Mouse (Mus musculus) liver, embryonic 13.5 days (tissue): ENCODE measurements around the gene Eln. TPM values are rescaled to one million over a fixed set of nuclear protein-coding genes. Genes with fewer than 3 reads are reported as not detected.

Source experiments
- ATAC-seq: fragments of 200-750 bp; cut with Nextera tagmentation; 2 replicates; pipeline ENCODE4 v1.8.0; 2017; ENCODE audit warnings: low read depth, mild to moderate bottlenecking, moderate number of reproducible peaks, moderate library complexity
- DNase-seq: peaks from one replicate; pipeline ENCODE4 v3.0.0; 2022
- H3K27ac ChIP-seq: fragments of 300-500 bp; sonication (generic); 2 replicates; pipeline ENCODE4 v1.5.1; 2015; ENCODE audit warnings: moderate library complexity, mild to moderate bottlenecking, inconsistent platforms
- H3K27me3 ChIP-seq: fragments of 300-500 bp; sonication (generic); 2 replicates; pipeline ENCODE4 v1.6.1; 2015; ENCODE audit warnings: mild to moderate bottlenecking, inconsistent platforms
- H3K36me3 ChIP-seq: fragments of 300-500 bp; sonication (generic); 2 replicates; pipeline ENCODE4 v1.6.1; 2015; ENCODE audit warnings: mild to moderate bottlenecking, inconsistent platforms
- H3K4me1 ChIP-seq: fragments of 300-500 bp; sonication (generic); replicated peaks from 2 replicates; pipeline ENCODE4 v1.6.1; 2015; ENCODE audit warnings: inconsistent platforms
- H3K4me2 ChIP-seq: fragments of 300-500 bp; sonication (generic); 2 replicates; pipeline ENCODE4 v1.6.1; 2015; ENCODE audit warnings: inconsistent platforms, mild to moderate bottlenecking, moderate library complexity
- H3K4me3 ChIP-seq: fragments of 300-500 bp; sonication (generic); replicated peaks from 2 replicates; pipeline ENCODE4 v1.5.1; 2015; ENCODE audit warnings: mild to moderate bottlenecking, inconsistent platforms
- H3K9ac ChIP-seq: fragments of 300-500 bp; sonication (generic); 2 replicates; pipeline ENCODE4 v1.6.1; 2015; ENCODE audit warnings: mild to moderate bottlenecking, inconsistent platforms
- H3K9me3 ChIP-seq: fragments of 300-500 bp; sonication (generic); replicated peaks from 2 replicates; pipeline ENCODE4 v1.6.1; 2016; ENCODE audit warnings: inconsistent platforms
- WGBS: fragments of 180-500 bp; shearing (Covaris S2); methylation state at CpG from one replicate; pipeline ENCODE4 v1.1.7; 2015; ENCODE audit not compliant: insufficient replicate concordance; 5-methylcytosine and 5-hydroxymethylcytosine counted together
- polyA plus RNA-seq: library from polyadenylated mRNA; unstranded; fragments of >200 nt; fragmentation: Nextera tagmentation; extraction: Ambion mirVana; gene quantifications from 2 replicates; pipeline ENCODE4 v1.2.1, GENCODE M21; 2015

Gene Eln
- polyA plus RNA-seq, 1 experiment from 2014 or later, result 3.5 TPM

DNA sequence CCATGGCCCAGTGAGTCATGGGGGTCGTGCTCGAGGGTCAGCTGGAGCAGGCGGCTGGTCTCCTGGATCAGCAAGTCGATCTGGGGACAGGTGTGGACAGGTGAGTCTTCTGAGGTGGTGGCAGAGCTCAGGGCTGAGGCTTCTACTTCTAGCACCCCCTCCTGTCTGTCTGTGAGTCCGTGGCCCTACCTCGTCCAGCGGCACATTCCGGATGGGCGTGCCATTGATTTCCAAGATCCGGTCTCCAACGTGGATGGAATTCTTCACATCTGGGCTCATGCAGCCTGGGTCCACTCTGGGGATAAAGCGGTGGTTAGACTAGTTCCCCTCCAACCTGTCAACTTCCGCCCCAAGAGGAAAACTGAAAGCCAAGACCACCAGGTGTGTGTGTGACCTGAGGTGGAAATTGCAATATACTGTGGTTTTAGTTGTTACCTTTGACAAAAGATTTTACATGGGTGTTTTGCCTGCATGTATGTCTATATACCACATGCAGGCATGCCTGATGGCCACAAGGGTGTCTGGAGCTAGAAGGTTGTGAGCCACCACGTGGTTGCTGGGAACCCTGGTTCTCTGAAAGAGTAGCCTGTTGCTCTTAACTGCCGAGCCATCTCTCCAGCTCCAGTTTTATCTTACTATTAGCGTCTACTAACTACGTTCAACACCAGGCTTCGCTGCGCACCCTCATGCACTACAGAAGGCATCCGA, 78.0 kb downstream of the Eln start:
- H3K4me1 ChIP-seq, result no peaks in the 10 kb centered on the region
- H3K9ac ChIP-seq, result no peak overlapping the region
- no peaks in the 10 kb centered on the region for H3K36me3 ChIP-seq
- no peak for DNase-seq
- H3K27ac ChIP-seq, result no peak overlapping the region
- WGBS, result 73% methylated on average over 20 of the region's 20 CpGs
- H3K27me3 ChIP-seq, result no peaks in the 10 kb centered on the region
- no peaks in the 10 kb centered on the region for H3K9me3 ChIP-seq
- H3K4me2 ChIP-seq, result no peak overlapping the region
- H3K4me3 ChIP-seq, result no peak overlapping the region
- no peak for ATAC-seq

GRCm38 (mm10) chr5:134668495-134668894, 78.6 kb downstream of the Eln start:
- 62% methylated on average over 8 of the region's 8 CpGs for WGBS
- Histone ChIP-seq H3K4me1 (no peaks in the 10 kb centered on the region), H3K36me3 (no peaks in the 10 kb centered on the region), H3K9me3 (no peaks in the 10 kb centered on the region), H3K4me2 (no peak overlapping the region), H3K27me3 (no peaks in the 10 kb centered on the region), H3K4me3 (no peak overlapping the region), H3K9ac (no peak overlapping the region), H3K27ac (no peak overlapping the region)
- ATAC-seq, result 0 out of 2 replicates have a peak, but pooled peaks have one; percentile 5
- DNase-seq, result no peak

DNA sequence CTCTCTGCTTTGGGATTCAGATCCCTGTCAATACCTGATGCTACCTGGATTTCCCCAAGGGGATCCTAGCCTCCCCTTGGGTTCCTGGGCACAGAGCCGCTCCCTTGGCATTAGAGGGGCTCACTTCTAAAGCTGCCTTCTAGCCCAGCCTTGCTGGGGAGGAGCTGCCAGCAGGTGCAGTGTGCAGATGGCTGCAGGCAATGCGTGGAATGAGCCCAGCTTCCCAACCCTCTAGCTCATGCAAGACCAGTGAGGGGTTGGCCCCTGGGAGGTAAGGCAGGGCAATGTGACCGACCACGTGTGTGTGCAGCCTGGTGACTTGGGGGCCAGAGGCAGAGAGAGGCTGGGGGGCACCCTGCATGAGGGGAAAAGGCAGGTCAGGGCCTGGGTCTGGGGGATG, 90.4 kb downstream of the Eln start:
- no peak overlapping the region for H3K4me3 ChIP-seq
- no peaks in the 10 kb centered on the region for H3K36me3 ChIP-seq
- WGBS, result 75% methylated on average over 4 of the region's 4 CpGs
- no peaks in the 10 kb centered on the region for H3K4me1 ChIP-seq
- H3K4me2 ChIP-seq, result no peak overlapping the region
- no peaks in the 10 kb centered on the region for H3K9me3 ChIP-seq
- DNase-seq (no peak), ATAC-seq (no peak)
- H3K9ac ChIP-seq, result no peak overlapping the region
- no peak overlapping the region for H3K27ac ChIP-seq
- no peaks in the 10 kb centered on the region for H3K27me3 ChIP-seq

Other genes starting within 250 kb of the Eln start
- gene Clip2, start 194.9 kb downstream of the Eln start, polyA plus RNA-seq, result 0.37 and 0.50 TPM in 2 replicates
- gene Syna, start 187.2 kb downstream of the Eln start, polyA plus RNA-seq, result not detected in 2 replicates
- 233 and 246 TPM in 2 replicates for gene Rfc2, start 166.0 kb downstream of the Eln start, polyA plus RNA-seq
- 1.6 TPM in 2 replicates for gene Lat2, start 132.3 kb downstream of the Eln start, polyA plus RNA-seq
- gene Eif4h, start 107.8 kb downstream of the Eln start, polyA plus RNA-seq, result 229 and 233 TPM in 2 replicates
- gene Limk1, start 58.7 kb downstream of the Eln start, polyA plus RNA-seq, result 0.75 and 0.98 TPM in 2 replicates
- gene Tmem270, start 159.4 kb upstream of the Eln start, polyA plus RNA-seq, result not detected in 2 replicates
- gene Cldn13, start 168.2 kb upstream of the Eln start, polyA plus RNA-seq, result 246 and 259 TPM in 2 replicates
- 10.6 and 12.2 TPM in 2 replicates for gene Mettl27, start 185.0 kb upstream of the Eln start, polyA plus RNA-seq
- gene Cldn4, start 199.6 kb upstream of the Eln start, polyA plus RNA-seq, result 0.15 and 0.32 TPM in 2 replicates
- gene Cldn3, start 238.9 kb upstream of the Eln start, polyA plus RNA-seq, result 0.38 and 0.74 TPM in 2 replicates